Mouse (Mus musculus) gastrocnemius, postnatal 10 days (tissue): Measurements from ENCODE around the gene Adap1. TPM values are rescaled to one million over a fixed set of nuclear protein-coding genes. Genes with fewer than 3 reads are reported as not detected.

ENCODE experiments used
- DNase-seq: peaks from one replicate; pipeline ENCODE4 v3.0.0; 2021; ENCODE audit warnings: mixed read lengths
- total RNA-seq, 2 experiments: library from RNA; stranded (reverse); gene quantifications; 2 replicates each; pipeline ENCODE4 v1.2.3; 2021

The Adap1 gene
- total RNA-seq, 2 experiments from 2014 or later = 2.2 to 2.6 TPM

- no peak for DNase-seq
These were observed 2.0 kb downstream of the Adap1 start for GRCm38 (mm10) chr5:139323260-139323924.

GRCm38 (mm10) chr5:139321331-139321730 is 4.1 kb downstream of the Adap1 start:
- DNase-seq = no peak

GRCm38 (mm10) chr5:139320424-139320823 is 5.0 kb downstream of the Adap1 start:
- DNase-seq = no peak

- DNase-seq = no peak
These were observed 7.5 kb downstream of the Adap1 start for GRCm38 (mm10) chr5:139317751-139318504.

GRCm38 (mm10) chr5:139316982-139317675 is 8.3 kb downstream of the Adap1 start:
- no peak for DNase-seq

- no peak for DNase-seq
These were observed 10.3 kb downstream of the Adap1 start for GRCm38 (mm10) chr5:139314941-139315642.

- no peak for DNase-seq
These were observed 11.9 kb downstream of the Adap1 start for GRCm38 (mm10) chr5:139313536-139313935.

- DNase-seq = no peak
These were observed 13.6 kb downstream of the Adap1 start for GRCm38 (mm10) chr5:139311822-139312221.

- no peak for DNase-seq
These were observed 14.9 kb downstream of the Adap1 start for GRCm38 (mm10) chr5:139310477-139310876.

- DNase-seq = no peak
These were observed 15.5 kb downstream of the Adap1 start for GRCm38 (mm10) chr5:139309946-139310345.

- no peak for DNase-seq
These were observed 21.8 kb downstream of the Adap1 start for GRCm38 (mm10) chr5:139303646-139304061.

- no peak for DNase-seq
These were observed 23.3 kb downstream of the Adap1 start for GRCm38 (mm10) chr5:139302101-139302500.

GRCm38 (mm10) chr5:139297745-139298144 is 27.7 kb downstream of the Adap1 start:
- DNase-seq = no peak

GRCm38 (mm10) chr5:139297092-139297491 is 28.3 kb downstream of the Adap1 start:
- no peak for DNase-seq

GRCm38 (mm10) chr5:139294089-139294488 is 31.3 kb downstream of the Adap1 start:
- DNase-seq = no peak

- no peak for DNase-seq
These were observed 33.4 kb downstream of the Adap1 start for GRCm38 (mm10) chr5:139291811-139292560.

- DNase-seq = no peak
These were observed 34.8 kb downstream of the Adap1 start for GRCm38 (mm10) chr5:139290467-139291259.

- no peak for DNase-seq
These were observed 36.8 kb downstream of the Adap1 start for GRCm38 (mm10) chr5:139288591-139288990.

- DNase-seq = no peak
These were observed 37.6 kb downstream of the Adap1 start for GRCm38 (mm10) chr5:139287787-139288186.

GRCm38 (mm10) chr5:139287099-139287498 is 38.3 kb downstream of the Adap1 start:
- no peak for DNase-seq
